Mouse (Mus musculus) erythroblast, embryonic 14.5 days (primary cell): ENCODE data around the gene Olfr705.

Experiments used
- GATA1 ChIP-seq: IDR thresholded peaks from 2 replicates; pipeline ENCODE4 v1.6.1; 2012; ENCODE audit warnings: low read length, inconsistent platforms, mixed read lengths
- TAL1 ChIP-seq: IDR thresholded peaks from 3 replicates; pipeline ENCODE4 v1.6.1; 2012; ENCODE audit warnings: low read length, inconsistent platforms, mixed read lengths

- TF ChIP-seq GATA1 (no peak), TAL1 (no peak)
Measured at GRCm38 (mm10) chr7:106907676-106908075, 31.0 kb upstream of the Olfr705 start, which contains the start of gene Olfr1532-ps1.
